Mouse (Mus musculus) liver, embryonic 12.5 days (tissue): ENCODE measurements around the gene RPS10-NUDT3. TPM values are rescaled to one million over a fixed set of nuclear protein-coding genes. Genes with fewer than 3 reads are reported as not detected.
A peak's percentile ranks its signal among the peaks of the same experiment; 100 is the strongest.

Experiments used
- ATAC-seq: fragments of 200-750 bp; cut with Nextera tagmentation; 2 replicates; pipeline ENCODE4 v1.8.0; 2017; ENCODE audit warnings: moderate number of reproducible peaks, mild to moderate bottlenecking, moderate library complexity
- H3K27ac ChIP-seq: fragments of 300-500 bp; sonication (generic); 2 replicates; pipeline ENCODE4 v1.5.1; 2016; ENCODE audit warnings: mild to moderate bottlenecking
- H3K27me3 ChIP-seq: fragments of 300-500 bp; sonication (generic); replicated peaks from 2 replicates; pipeline ENCODE4 v1.6.1; 2016; ENCODE audit warnings: mild to moderate bottlenecking, moderate library complexity
- H3K36me3 ChIP-seq: fragments of 300-500 bp; sonication (generic); 2 replicates; pipeline ENCODE4 v1.6.1; 2016; ENCODE audit warnings: mild to moderate bottlenecking, moderate library complexity
- H3K4me1 ChIP-seq: fragments of 300-500 bp; sonication (generic); 2 replicates; pipeline ENCODE4 v1.6.1; 2016
- H3K4me2 ChIP-seq: fragments of 300-500 bp; sonication (generic); 2 replicates; pipeline ENCODE4 v1.6.1; 2016; ENCODE audit warnings: mild to moderate bottlenecking, moderate library complexity
- H3K4me3 ChIP-seq: fragments of 300-500 bp; sonication (generic); 2 replicates; pipeline ENCODE4 v1.5.1; 2016; ENCODE audit warnings: mild to moderate bottlenecking, moderate library complexity
- H3K9ac ChIP-seq: fragments of 300-500 bp; sonication (generic); 2 replicates; pipeline ENCODE4 v1.6.1; 2016; ENCODE audit warnings: mild to moderate bottlenecking, moderate library complexity
- H3K9me3 ChIP-seq: fragments of 300-500 bp; sonication (generic); replicated peaks from 2 replicates; pipeline ENCODE4 v1.6.1; 2016; ENCODE audit warnings: mild to moderate bottlenecking, moderate library complexity
- WGBS: fragments of 180-500 bp; shearing (Covaris S2); methylation state at CpG from one replicate; pipeline ENCODE4 v1.1.7; 2016; ENCODE audit not compliant: insufficient replicate concordance; 5-methylcytosine and 5-hydroxymethylcytosine counted together
- polyA plus RNA-seq: library from polyadenylated mRNA; unstranded; fragments of >200 nt; fragmentation: Nextera tagmentation; extraction: Ambion mirVana; gene quantifications from 2 replicates; pipeline ENCODE4 v1.2.1, GENCODE M21; 2016

RPS10-NUDT3 gene
- polyA plus RNA-seq = not detected in 2 replicates

- H3K27me3 ChIP-seq = no peaks in the 10 kb centered on the region
- 2% methylated on average over 67 of the region's 72 CpGs for WGBS
Measured at GRCm38 (mm10) chr17:27634871-27635574, at the start of gene RPS10-NUDT3. Gene RPS10-NUDT3, minus strand, starts transcription at chr17:27635222.

GRCm38 (mm10) chr17:27678924-27679813, 44.1 kb upstream of the RPS10-NUDT3 start:
- WGBS = 50% methylated on average over 11 of the region's 11 CpGs
- ATAC-seq = peak; percentile 60; the same call in 1 of the 2 replicates

More at GRCm38 (mm10) chr17:27634871-27635574, at the start of gene RPS10-NUDT3:
- Histone ChIP-seq H3K9ac (peak within 1 kb of the TSS; percentile 87), H3K36me3 (peaks cover 44% of the 10 kb centered on the region), H3K4me2 (peak within 1 kb of the TSS; percentile 86), H3K9me3 (no peaks in the 10 kb centered on the region), H3K4me1 (peaks cover 58% of the 10 kb centered on the region), H3K4me3 (peak within 1 kb of the TSS; percentile 82), H3K27ac (peak within 1 kb of the TSS; percentile 85)
- ATAC-seq = peak; percentile 95

DNA sequence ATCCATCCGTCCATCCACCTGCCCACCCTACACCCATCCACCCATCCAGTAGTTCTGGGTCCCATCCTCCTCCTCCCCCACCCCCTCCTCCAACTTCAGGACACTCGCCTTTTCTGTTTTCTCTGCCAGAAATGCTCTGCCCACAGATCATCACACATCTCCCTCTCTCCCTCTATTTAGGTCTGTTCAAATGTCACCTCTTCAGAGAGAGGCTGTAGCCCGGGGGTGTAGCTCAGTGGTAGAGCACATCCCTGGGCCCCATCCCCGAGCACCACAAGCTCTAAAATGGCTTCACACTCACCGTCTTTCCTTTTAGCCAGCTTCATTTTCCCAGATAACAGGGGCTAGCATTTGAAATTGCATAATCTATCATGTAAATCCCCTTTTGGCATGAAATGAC, 42.7 kb upstream of the RPS10-NUDT3 start:
- Histone ChIP-seq H3K27ac (no peak overlapping the region), H3K27me3 (peaks cover 18% of the 10 kb centered on the region), H3K4me1 (peaks cover 6% of the 10 kb centered on the region; the same call in 1 of the 2 replicates), H3K4me2 (no peak overlapping the region), H3K9me3 (no peaks in the 10 kb centered on the region), H3K4me3 (no peak overlapping the region), H3K36me3 (no peaks in the 10 kb centered on the region), H3K9ac (no peak overlapping the region)
- no peak for ATAC-seq
- 61% methylated on average over 5 of the region's 5 CpGs for WGBS

More at GRCm38 (mm10) chr17:27678924-27679813, 44.1 kb upstream of the RPS10-NUDT3 start:
- H3K4me2 ChIP-seq = no peak overlapping the region
- H3K4me1 ChIP-seq = peaks cover 6% of the 10 kb centered on the region; the same call in 1 of the 2 replicates
- no peak overlapping the region for H3K9ac ChIP-seq
- no peak overlapping the region for H3K4me3 ChIP-seq
- H3K36me3 ChIP-seq = no peaks in the 10 kb centered on the region
- no peak overlapping the region for H3K27ac ChIP-seq
- H3K27me3 ChIP-seq = peaks cover 32% of the 10 kb centered on the region
- H3K9me3 ChIP-seq = no peaks in the 10 kb centered on the region

- ATAC-seq = no peak
- peaks cover 6% of the 10 kb centered on the region; the same call in 1 of the 2 replicates for H3K4me1 ChIP-seq
- H3K9me3 ChIP-seq = no peaks in the 10 kb centered on the region
- no peak overlapping the region for H3K4me3 ChIP-seq
- WGBS = 59% methylated on average over 7 of the region's 7 CpGs
- H3K27me3 ChIP-seq = peaks cover 8% of the 10 kb centered on the region; the same call in 1 of the 2 replicates
- no peak overlapping the region for H3K9ac ChIP-seq
- no peaks in the 10 kb centered on the region for H3K36me3 ChIP-seq
- H3K4me2 ChIP-seq = no peak overlapping the region
- H3K27ac ChIP-seq = no peak overlapping the region
Measured at GRCm38 (mm10) chr17:27676270-27676669, 41.2 kb upstream of the RPS10-NUDT3 start.

- Histone ChIP-seq H3K4me1 (peaks cover 6% of the 10 kb centered on the region; the same call in 1 of the 2 replicates), H3K9ac (no peak overlapping the region), H3K36me3 (no peaks in the 10 kb centered on the region), H3K9me3 (no peaks in the 10 kb centered on the region), H3K4me3 (no peak overlapping the region), H3K27ac (no peak overlapping the region), H3K4me2 (no peak overlapping the region), H3K27me3 (peaks cover 6% of the 10 kb centered on the region; the same call in 1 of the 2 replicates)
- 36% methylated on average over 9 of the region's 9 CpGs for WGBS
- ATAC-seq = no peak
Measured at GRCm38 (mm10) chr17:27675453-27675852, 40.4 kb upstream of the RPS10-NUDT3 start.

DNA sequence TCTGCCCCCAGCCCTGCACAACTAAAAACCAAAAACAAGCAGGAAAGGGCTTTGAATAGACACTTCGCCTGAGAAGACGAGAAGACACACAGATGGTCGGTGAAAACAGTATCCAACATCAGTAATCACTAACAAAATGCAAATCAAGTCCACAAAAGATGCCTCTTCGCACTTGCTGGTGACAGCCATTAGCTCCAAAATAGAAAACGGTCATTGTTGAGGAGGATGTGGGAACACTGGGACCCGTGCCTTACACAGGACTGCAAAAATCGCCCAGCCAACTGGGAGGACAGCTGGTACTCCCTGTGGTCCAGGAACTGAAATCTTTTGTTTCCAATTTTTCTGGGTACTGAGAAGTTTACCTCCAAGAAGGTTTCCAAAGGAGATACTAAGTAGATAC, 38.9 kb upstream of the RPS10-NUDT3 start:
- peaks cover 6% of the 10 kb centered on the region; the same call in 1 of the 2 replicates for H3K27me3 ChIP-seq
- no peak overlapping the region for H3K4me2 ChIP-seq
- no peaks in the 10 kb centered on the region for H3K9me3 ChIP-seq
- no peak overlapping the region for H3K9ac ChIP-seq
- H3K36me3 ChIP-seq = no peaks in the 10 kb centered on the region
- no peak overlapping the region for H3K27ac ChIP-seq
- no peak overlapping the region for H3K4me3 ChIP-seq
- WGBS = 73% methylated on average over 7 of the region's 7 CpGs
- ATAC-seq = no peak
- 0 out of 2 replicates have a peak, but pooled peaks cover under 1% of the 10 kb centered on the region for H3K4me1 ChIP-seq

DNA sequence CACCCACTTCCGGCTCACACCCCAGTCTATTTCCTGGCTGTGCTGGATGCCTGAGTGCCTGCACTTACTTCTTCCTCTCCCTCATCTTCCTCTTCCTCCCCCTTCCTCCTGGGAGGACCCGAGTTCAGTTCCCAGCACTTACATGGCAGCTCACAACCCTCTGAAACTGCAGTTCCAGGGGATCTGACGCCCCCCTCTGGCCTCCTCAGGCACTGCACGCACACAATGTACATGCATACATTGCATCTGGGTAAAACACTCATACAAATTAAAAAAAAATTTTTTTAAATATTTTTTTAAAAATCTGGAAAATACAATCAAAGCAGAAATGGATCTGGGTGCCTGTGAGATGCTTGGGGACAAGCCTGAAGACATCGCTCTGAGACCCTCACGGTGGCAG, 36.7 kb upstream of the RPS10-NUDT3 start:
- no peak overlapping the region for H3K4me2 ChIP-seq
- H3K9ac ChIP-seq = no peak overlapping the region
- H3K9me3 ChIP-seq = no peaks in the 10 kb centered on the region
- no peak overlapping the region for H3K27ac ChIP-seq
- no peaks in the 10 kb centered on the region for H3K27me3 ChIP-seq
- WGBS = 66% methylated on average over 6 of the region's 6 CpGs
- no peak overlapping the region for H3K4me3 ChIP-seq
- H3K4me1 ChIP-seq = no peaks in the 10 kb centered on the region
- no peak for ATAC-seq
- H3K36me3 ChIP-seq = no peaks in the 10 kb centered on the region

DNA sequence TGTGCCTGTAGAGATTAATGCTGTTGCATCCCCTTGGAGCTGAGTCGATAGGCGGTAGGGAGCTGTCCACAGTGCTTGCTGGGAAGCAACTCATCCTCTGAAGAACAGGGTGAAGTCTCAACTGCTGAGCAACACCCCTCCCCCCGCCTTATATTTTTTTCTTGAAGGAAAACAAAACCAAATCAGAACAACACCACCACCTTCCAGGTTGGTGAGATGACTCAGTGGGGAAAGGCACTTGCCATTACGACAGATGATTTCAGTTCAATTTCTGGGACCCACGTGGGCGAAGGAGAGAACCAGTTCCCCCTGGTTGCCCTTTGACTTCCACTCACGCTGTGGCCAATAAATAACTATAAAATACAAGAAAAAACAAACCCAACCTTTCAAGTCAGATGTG, 23.7 kb upstream of the RPS10-NUDT3 start:
- ATAC-seq = no peak
- Histone ChIP-seq H3K9ac (no peak overlapping the region), H3K4me3 (no peak overlapping the region), H3K27ac (no peak overlapping the region), H3K9me3 (no peaks in the 10 kb centered on the region), H3K36me3 (no peaks in the 10 kb centered on the region), H3K4me1 (peaks cover 16% of the 10 kb centered on the region), H3K4me2 (no peak overlapping the region), H3K27me3 (peaks cover 40% of the 10 kb centered on the region)
- WGBS = 54% methylated on average over 7 of the region's 7 CpGs

GRCm38 (mm10) chr17:27657123-27657522, 22.1 kb upstream of the RPS10-NUDT3 start:
- H3K4me1 ChIP-seq = peaks cover 22% of the 10 kb centered on the region
- H3K9me3 ChIP-seq = no peaks in the 10 kb centered on the region
- no peak overlapping the region for H3K9ac ChIP-seq
- peaks cover 56% of the 10 kb centered on the region for H3K27me3 ChIP-seq
- WGBS = 51% methylated on average over 8 of the region's 8 CpGs
- no peak overlapping the region for H3K27ac ChIP-seq
- H3K4me3 ChIP-seq = no peak overlapping the region
- ATAC-seq = no peak
- no peak overlapping the region for H3K4me2 ChIP-seq
- H3K36me3 ChIP-seq = no peaks in the 10 kb centered on the region

DNA sequence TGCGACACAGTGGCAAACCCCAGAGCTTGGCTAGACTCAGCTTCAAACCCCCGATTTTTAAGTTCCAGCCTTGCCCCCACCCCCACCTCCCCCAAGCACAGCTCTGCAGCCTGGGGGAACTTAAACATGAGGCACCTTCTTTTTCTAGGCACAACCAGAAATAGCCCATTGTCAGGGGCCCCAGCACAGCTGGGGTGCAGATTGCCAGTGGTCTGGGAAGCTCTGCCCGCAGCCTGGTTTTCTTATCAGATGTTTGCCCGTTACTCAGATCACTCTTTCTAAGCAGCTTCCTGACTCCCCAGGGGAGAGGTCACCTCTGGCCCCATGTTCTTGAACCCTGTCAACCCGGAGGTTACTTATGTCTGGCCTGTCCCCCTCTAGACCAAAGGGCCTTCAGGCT, 21.4 kb upstream of the RPS10-NUDT3 start:
- ATAC-seq = no peak
- peaks cover 22% of the 10 kb centered on the region for H3K4me1 ChIP-seq
- no peak overlapping the region for H3K4me3 ChIP-seq
- WGBS = 5% methylated on average over 5 of the region's 5 CpGs
- no peak overlapping the region for H3K27ac ChIP-seq
- H3K9me3 ChIP-seq = no peaks in the 10 kb centered on the region
- no peak overlapping the region for H3K9ac ChIP-seq
- peaks cover 63% of the 10 kb centered on the region for H3K27me3 ChIP-seq
- no peaks in the 10 kb centered on the region for H3K36me3 ChIP-seq
- H3K4me2 ChIP-seq = no peak overlapping the region

GRCm38 (mm10) chr17:27656011-27656399, 21.0 kb upstream of the RPS10-NUDT3 start:
- no peak for ATAC-seq
- no peaks in the 10 kb centered on the region for H3K9me3 ChIP-seq
- peak overlapping the region; percentile 72 for H3K4me2 ChIP-seq
- H3K4me1 ChIP-seq = peaks cover 22% of the 10 kb centered on the region
- WGBS = 0% methylated on average over 13 of the region's 14 CpGs
- no peak overlapping the region for H3K27ac ChIP-seq
- H3K9ac ChIP-seq = no peak overlapping the region
- no peaks in the 10 kb centered on the region for H3K36me3 ChIP-seq
- H3K4me3 ChIP-seq = peak overlapping the region; percentile 49; the same call in 1 of the 2 replicates
- H3K27me3 ChIP-seq = peaks cover 67% of the 10 kb centered on the region
